Mouse (Mus musculus): Measurements from ENCODE around the gene Olfr722.
"Not testable (repeated sequence)": the region's sequence is repeated elsewhere in the genome, so short reads cannot be mapped to it uniquely, and the experiment has no call there.

Gene Olfr722

GRCm38 (mm10) chr14:49901899-49902298 is at the start of gene Olfr722:
Olfr722 (minus strand) TSS chr14:49901999.
- DNase-seq (ENCODE audit: low spot score) = no peak

GRCm38 (mm10) chr14:49931687-49932086 is 29.9 kb upstream of the Olfr722 start, which contains the start of gene Olfr723:
Olfr723 (minus strand) TSS chr14:49931787.
- not testable (repeated sequence) for DNase-seq (ENCODE audit: low spot score)

GRCm38 (mm10) chr14:49860387-49860786 is 41.4 kb downstream of the Olfr722 start:
- DNase-seq (ENCODE audit: low spot score) = no peak
